17 mouse cellular contexts compared by ENCODE assay signal in genomic region chr8:107244218-107244617, GRCm38 (mm10). TPM values are rescaled to one million over a fixed set of nuclear protein-coding genes. Genes with fewer than 3 reads are reported as not detected.
A peak's percentile ranks its signal among the peaks of the same experiment; 100 is the strongest.
DNase-seq lines count a peak whose midpoint lies in the region; ATAC-seq and TF ChIP-seq lines count a peak whose summit lies in the region.
"Had no signal": no experiment of that assay in that cellular context is flagged by ENCODE, and none has a peak within 500 bp of the region (broad histone marks: within the 10 kb centered on the region; RNA-seq: fewer than 3 reads in every experiment).

No protein-coding gene starts in this region.

- H3K9ac ChIP-seq in embryonic facial prominence, embryonic 13.5 days = no peak overlapping the region
- H3K9ac ChIP-seq in embryonic facial prominence, embryonic 14.5 days (ENCODE audit: low read depth, low read length) = no peak overlapping the region
- H3K9ac ChIP-seq in limb, embryonic 14.5 days (ENCODE audit: low read depth, low read length, severe bottlenecking) = no peak overlapping the region
- H3K9ac ChIP-seq in kidney, embryonic 15.5 days = no peak overlapping the region
- H3K9ac ChIP-seq: forebrain, embryonic 15.5 days; liver, embryonic 14.5 days had no signal

- H3K36me3 ChIP-seq in embryonic facial prominence, embryonic 13.5 days = no peaks in the 10 kb centered on the region
- no peaks in the 10 kb centered on the region for H3K36me3 ChIP-seq in embryonic facial prominence, embryonic 10.5 days (replicated peaks)
- H3K36me3 ChIP-seq in embryonic facial prominence, embryonic 14.5 days (ENCODE audit: control insufficient read depth, insufficient read depth, low read length) = no peaks in the 10 kb centered on the region
- H3K36me3 ChIP-seq in limb, embryonic 14.5 days (ENCODE audit: control insufficient read depth, insufficient read depth, low read length) = no peaks in the 10 kb centered on the region
- no peaks in the 10 kb centered on the region for H3K36me3 ChIP-seq in kidney, embryonic 15.5 days
- H3K36me3 ChIP-seq: forebrain, embryonic 15.5 days; hindbrain, embryonic 10.5 days; midbrain, embryonic 10.5 days had no signal

- H3K4me2 ChIP-seq in embryonic facial prominence, embryonic 13.5 days = no peak overlapping the region
- no peak overlapping the region for H3K4me2 ChIP-seq in embryonic facial prominence, embryonic 14.5 days (ENCODE audit: low read depth, low read length)
- H3K4me2 ChIP-seq in limb, embryonic 14.5 days (replicated peaks; ENCODE audit: low read depth, low read length, severe bottlenecking) = no peak overlapping the region
- no peak overlapping the region for H3K4me2 ChIP-seq in kidney, embryonic 15.5 days
- H3K4me2 ChIP-seq: forebrain, embryonic 15.5 days had no signal

- H3K4me1 ChIP-seq in embryonic facial prominence, embryonic 13.5 days = peaks cover 13% of the 10 kb centered on the region
- no peaks in the 10 kb centered on the region for H3K4me1 ChIP-seq in embryonic facial prominence, embryonic 10.5 days
- no peaks in the 10 kb centered on the region; the same call in 1 of the 2 replicates for H3K4me1 ChIP-seq in embryonic facial prominence, embryonic 14.5 days (ENCODE audit: control insufficient read depth, insufficient read depth, low read length)
- H3K4me1 ChIP-seq in limb, embryonic 14.5 days (ENCODE audit: control insufficient read depth, insufficient read depth, low read length) = peaks cover 7% of the 10 kb centered on the region
- 0 out of 2 replicates have a peak, but pooled peaks cover 3% of the 10 kb centered on the region for H3K4me1 ChIP-seq in kidney, embryonic 15.5 days
- H3K4me1 ChIP-seq: forebrain, embryonic 15.5 days; hindbrain, embryonic 10.5 days; midbrain, embryonic 10.5 days had no signal

- 67% methylated on average over 8 of the region's 8 CpGs for WGBS in embryonic facial prominence, embryonic 13.5 days
- WGBS in embryonic facial prominence, embryonic 10.5 days = 77% methylated on average over 8 of the region's 8 CpGs
- WGBS in embryonic facial prominence, embryonic 14.5 days = 54% methylated on average over 8 of the region's 8 CpGs
- WGBS in limb, embryonic 14.5 days = 61% methylated on average over 8 of the region's 8 CpGs
- WGBS in kidney, embryonic 15.5 days = 70% methylated on average over 8 of the region's 8 CpGs

- TF ChIP-seq POLR2A in limb, embryonic 14.5 days (IDR thresholded peaks at IDR 0.05; ENCODE audit: borderline replicate concordance, extremely low read depth, insufficient read depth, insufficient read length) = no peak

- no peak for ATAC-seq in embryonic facial prominence, embryonic 13.5 days (ENCODE audit: insufficient number of reproducible peaks, insufficient read depth, low FRiP score, low TSS enrichment, low read depth)
- no peak for ATAC-seq in embryonic facial prominence, embryonic 14.5 days (ENCODE audit: low read depth)
- 0 out of 2 replicates have a peak, but pooled peaks have one; percentile 47 for ATAC-seq in limb, embryonic 14.5 days (ENCODE audit: low FRiP score, low read depth)
- no peak for ATAC-seq in frontal cortex, adult (ENCODE audit: low TSS enrichment)
- no peak for ATAC-seq in kidney, embryonic 15.5 days (replicated peaks; ENCODE audit: low FRiP score)
- ATAC-seq: forebrain, embryonic 15.5 days had no signal

- no peak overlapping the region for H3K4me3 ChIP-seq in embryonic facial prominence, embryonic 13.5 days
- no peak overlapping the region for H3K4me3 ChIP-seq in embryonic facial prominence, embryonic 10.5 days
- H3K4me3 ChIP-seq in embryonic facial prominence, embryonic 14.5 days (ENCODE audit: low read depth, low read length) = no peak overlapping the region
- no peak overlapping the region for H3K4me3 ChIP-seq in limb, embryonic 14.5 days (replicated peaks; ENCODE audit: low read length)
- no peak overlapping the region for H3K4me3 ChIP-seq in kidney, embryonic 15.5 days (replicated peaks)
- H3K4me3 ChIP-seq: forebrain, embryonic 15.5 days; hindbrain, embryonic 10.5 days; midbrain, embryonic 10.5 days had no signal

- no peak for DNase-seq in embryonic facial prominence, embryonic 10.5 days (ENCODE audit: low spot score)
- DNase-seq in urinary bladder, postnatal 14 days (ENCODE audit: low spot score) = peak; percentile 47
- DNase-seq in urinary bladder, postnatal 4 days (ENCODE audit: low spot score in 2 of 2) = no peak
- peak; percentile 51 for DNase-seq in embryonic facial prominence, embryonic 14.5 days (ENCODE audit: low spot score)
- DNase-seq in limb, embryonic 14.5 days (ENCODE audit: low spot score) = peak; percentile 34
- DNase-seq: cerebellum, adult 18-20 months; kidney, adult 8-10 months; lung, postnatal 14 days; spleen, adult 18-20 months; thymus, postnatal 36 days had no signal

- H3K27me3 ChIP-seq in embryonic facial prominence, embryonic 13.5 days = no peaks in the 10 kb centered on the region
- no peaks in the 10 kb centered on the region for H3K27me3 ChIP-seq in embryonic facial prominence, embryonic 10.5 days (replicated peaks; ENCODE audit: low read depth, poor library complexity, severe bottlenecking)
- H3K27me3 ChIP-seq in embryonic facial prominence, embryonic 14.5 days (replicated peaks; ENCODE audit: control insufficient read depth, insufficient read depth, low read length) = no peaks in the 10 kb centered on the region
- H3K27me3 ChIP-seq in limb, embryonic 14.5 days (ENCODE audit: control insufficient read depth, insufficient read depth, low read length) = no peaks in the 10 kb centered on the region
- no peaks in the 10 kb centered on the region for H3K27me3 ChIP-seq in kidney, embryonic 15.5 days
- H3K27me3 ChIP-seq: forebrain, embryonic 15.5 days had no signal

- peak overlapping the region; percentile 1; the same call in 1 of the 2 replicates for H3K27ac ChIP-seq in embryonic facial prominence, embryonic 13.5 days
- no peak overlapping the region for H3K27ac ChIP-seq in embryonic facial prominence, embryonic 10.5 days (replicated peaks)
- H3K27ac ChIP-seq in embryonic facial prominence, embryonic 14.5 days (replicated peaks; ENCODE audit: low read depth, low read length) = no peak overlapping the region
- peak overlapping the region; percentile 73 for H3K27ac ChIP-seq in limb, embryonic 14.5 days (replicated peaks; ENCODE audit: low read depth, low read length)
- no peak overlapping the region for H3K27ac ChIP-seq in kidney, embryonic 15.5 days
- H3K27ac ChIP-seq: forebrain, embryonic 15.5 days; hindbrain, embryonic 10.5 days; liver, embryonic 14.5 days; midbrain, embryonic 10.5 days had no signal

- no peaks in the 10 kb centered on the region for H3K9me3 ChIP-seq in embryonic facial prominence, embryonic 13.5 days
- no peaks in the 10 kb centered on the region for H3K9me3 ChIP-seq in embryonic facial prominence, embryonic 10.5 days
- no peaks in the 10 kb centered on the region for H3K9me3 ChIP-seq in embryonic facial prominence, embryonic 14.5 days (ENCODE audit: control insufficient read depth, low read length)
- H3K9me3 ChIP-seq in limb, embryonic 14.5 days (ENCODE audit: control insufficient read depth, low read length) = no peaks in the 10 kb centered on the region
- H3K9me3 ChIP-seq in kidney, embryonic 15.5 days (replicated peaks) = no peaks in the 10 kb centered on the region
- H3K9me3 ChIP-seq: forebrain, embryonic 15.5 days; hindbrain, embryonic 10.5 days; midbrain, embryonic 10.5 days had no signal

RNA-seq across cellular contexts. Expression of gene Nfat5, which starts 49.1 kb away (rescaled TPM):
- polyA plus RNA-seq in embryonic facial prominence, embryonic 13.5 days (2015; fragmentation: Nextera tagmentation; extraction: Ambion mirVana) = 23.5 and 28.8 TPM in 2 replicates
- polyA plus RNA-seq in embryonic facial prominence, embryonic 10.5 days (2016; fragmentation: Nextera tagmentation; extraction: Ambion mirVana) = 10.9 and 11.2 TPM in 2 replicates
- polyA plus RNA-seq in embryonic facial prominence, embryonic 14.5 days (2014; fragmentation: Nextera tagmentation; extraction: Ambion mirVana) = 13.7 and 13.8 TPM in 2 replicates
- polyA plus RNA-seq in limb, embryonic 14.5 days (2012; rRNA removed) = 70.1 and 94.1 TPM in 2 replicates
- polyA plus RNA-seq in limb, embryonic 14.5 days (2014; fragmentation: Nextera tagmentation; extraction: Ambion mirVana) = 17.6 and 23.1 TPM in 2 replicates
- polyA plus RNA-seq in kidney, embryonic 15.5 days (2015; fragmentation: Nextera tagmentation; extraction: Ambion mirVana) = 27.2 and 29.3 TPM in 2 replicates

Comparison
In these comparisons a context has a peak if more than half of its experiments do, and no peak if none do; other contexts are left out.
1. H3K27ac ChIP-seq: peak in embryonic facial prominence, embryonic 13.5 days (single experiment) and limb, embryonic 14.5 days (single experiment); none in embryonic facial prominence, embryonic 10.5 days (single experiment), embryonic facial prominence, embryonic 14.5 days (single experiment) and kidney, embryonic 15.5 days (single experiment).
2. DNase-seq: peak in urinary bladder, postnatal 14 days (single experiment), embryonic facial prominence, embryonic 14.5 days (single experiment) and limb, embryonic 14.5 days (single experiment); none in embryonic facial prominence, embryonic 10.5 days (single experiment) and urinary bladder, postnatal 4 days (0 of 2).